Mouse (Mus musculus) induced T-regulatory cell, adult 2 months (primary cell): ENCODE data around the gene Gm37240.

ENCODE experiments used
- DNase-seq: peaks from one replicate; pipeline ENCODE4 v3.0.0-alpha.2; 2012; ENCODE audit warnings: low read depth

Gene Gm37240

DNA sequence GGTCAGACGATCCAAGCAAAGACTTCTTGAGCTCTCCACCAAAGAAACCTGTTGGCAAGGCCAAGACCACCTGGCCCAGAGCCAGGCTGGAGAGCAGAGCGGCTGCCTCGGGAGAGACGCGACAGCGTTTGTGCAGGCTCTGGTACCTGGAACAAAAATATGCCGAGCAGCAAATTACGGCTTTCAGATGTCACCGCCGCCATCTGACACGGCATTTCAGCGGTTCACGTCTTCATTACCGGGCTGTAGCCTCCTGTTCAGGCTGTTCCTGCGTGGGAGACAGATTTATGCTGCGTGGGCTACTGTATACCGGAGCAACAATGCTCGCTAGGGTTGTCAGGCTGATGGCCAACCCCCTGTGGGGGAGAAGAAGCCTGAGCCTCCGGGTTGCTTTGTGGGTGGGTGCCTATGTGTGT, 700.6 kb downstream of the Gm37240 start:
- no peak for DNase-seq

- no peak for DNase-seq
Measured at GRCm38 (mm10) chr3:85185827-85186226, 701.5 kb downstream of the Gm37240 start.

- DNase-seq, result no peak
Measured at GRCm38 (mm10) chr3:85184916-85185315, 702.4 kb downstream of the Gm37240 start.

- no peak for DNase-seq
Measured at GRCm38 (mm10) chr3:85184151-85184550, 703.2 kb downstream of the Gm37240 start.

DNA sequence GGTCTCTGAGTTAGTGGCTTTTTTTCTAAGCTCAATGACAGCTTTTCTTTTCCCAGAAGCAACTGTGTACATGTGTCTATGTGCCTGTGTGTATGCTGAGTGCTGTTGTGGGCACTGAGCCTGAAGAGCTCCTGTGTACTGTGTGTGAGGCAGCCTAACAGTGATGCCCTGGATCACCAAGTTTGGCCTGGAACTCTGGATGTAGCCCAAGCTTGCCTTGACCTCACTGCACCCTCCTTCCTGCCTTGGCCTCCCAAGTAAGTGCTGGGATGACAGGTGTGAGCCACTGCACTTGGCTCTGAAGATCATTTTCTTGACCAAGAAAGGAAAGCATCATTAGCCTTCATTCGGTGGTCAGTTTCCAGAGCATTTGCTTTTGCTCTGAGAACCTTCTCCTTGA, 710.6 kb downstream of the Gm37240 start:
- no peak for DNase-seq

DNA sequence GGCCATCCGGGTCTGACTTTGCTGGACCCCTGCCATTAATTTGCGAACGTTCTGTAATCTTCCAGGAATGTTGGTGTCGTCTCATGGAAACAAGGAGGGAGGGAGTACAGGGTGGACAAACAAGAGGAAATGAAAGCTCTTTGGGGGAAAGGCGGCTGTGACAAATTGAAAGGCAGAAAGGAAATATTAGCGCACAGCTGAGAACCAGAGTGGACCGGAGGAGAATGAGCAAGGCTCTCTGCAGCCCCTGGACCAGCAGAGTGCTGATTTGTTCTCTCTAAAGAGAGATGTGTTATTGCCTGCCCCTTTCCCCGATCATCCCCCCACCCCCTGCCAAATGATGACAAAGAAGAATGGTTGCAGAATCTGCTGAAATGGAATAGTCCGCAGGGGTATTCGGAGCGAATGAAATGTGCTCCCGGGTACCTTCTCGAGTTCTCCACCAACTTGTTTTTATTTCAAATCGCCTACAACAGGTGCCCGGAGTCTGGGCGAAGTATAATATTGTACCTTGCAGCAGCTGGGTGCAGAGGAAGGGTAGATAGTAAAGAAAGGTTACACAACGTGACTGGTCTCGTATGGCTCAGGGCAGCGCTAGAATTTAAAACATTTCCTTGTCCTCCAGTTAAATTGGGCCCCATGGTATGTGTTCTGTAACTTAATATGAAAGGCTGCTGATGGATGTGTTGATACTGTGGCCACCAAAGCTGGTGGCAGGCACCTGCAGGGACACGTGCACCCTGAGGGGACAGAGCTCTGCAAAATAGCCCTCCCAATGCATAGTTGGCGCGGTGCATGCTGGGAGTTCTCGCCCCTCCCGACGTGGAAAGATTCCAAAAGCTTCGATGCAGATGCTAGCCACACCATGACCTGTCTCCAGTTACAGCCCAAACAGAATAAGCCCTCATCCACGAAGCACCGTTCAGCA, 712.5 kb downstream of the Gm37240 start:
- no peak for DNase-seq

DNA sequence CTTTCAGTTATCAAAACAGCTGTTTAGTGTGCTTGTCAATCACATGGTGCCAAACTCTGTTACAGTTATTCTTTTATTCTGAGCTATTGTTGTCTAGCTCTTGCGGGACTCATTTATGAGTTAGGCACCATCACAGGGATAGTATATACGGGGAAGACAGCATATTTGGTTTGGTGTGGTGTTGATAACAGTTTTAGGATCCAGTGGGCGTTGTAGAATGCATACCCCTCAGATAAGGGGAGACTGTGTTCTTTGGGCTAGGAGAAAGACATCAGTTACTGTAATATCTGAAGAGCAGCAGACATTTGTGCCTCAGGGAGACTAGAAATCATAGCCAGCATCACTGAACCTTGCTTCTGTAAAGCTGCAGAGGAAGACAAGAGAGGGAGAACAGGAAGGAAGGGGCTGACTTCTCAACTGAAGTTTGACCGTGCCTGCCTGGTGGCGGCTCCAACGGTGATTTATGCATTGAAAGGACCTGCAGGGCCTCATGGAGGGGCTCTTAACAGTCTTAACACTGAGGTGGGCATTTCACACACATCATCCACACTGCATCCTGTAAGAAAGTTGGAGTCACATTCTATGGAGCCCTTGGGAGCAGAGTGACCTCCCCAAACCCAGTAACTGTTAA, 713.8 kb downstream of the Gm37240 start:
- DNase-seq, result no peak

DNA sequence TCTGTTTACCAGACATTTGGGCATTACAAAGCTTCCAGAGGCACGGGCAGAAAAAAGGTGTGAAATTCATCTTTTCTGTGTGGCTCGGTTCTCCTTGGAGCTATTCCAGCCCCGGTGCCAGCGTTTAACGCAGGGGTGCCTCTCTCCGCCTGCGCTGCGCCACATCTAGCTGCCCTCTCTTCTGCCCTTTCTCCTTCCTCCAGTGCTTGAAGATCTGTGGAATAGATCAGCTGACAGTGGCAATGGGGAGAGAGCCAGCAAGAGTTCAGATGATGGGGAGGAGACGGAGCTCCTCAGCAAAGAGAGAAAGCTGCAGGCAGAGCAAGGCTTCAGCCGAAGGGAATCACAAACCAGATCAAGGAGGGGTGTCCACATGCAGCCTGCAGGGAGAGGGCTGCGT, 714.8 kb downstream of the Gm37240 start:
- no peak for DNase-seq

DNA sequence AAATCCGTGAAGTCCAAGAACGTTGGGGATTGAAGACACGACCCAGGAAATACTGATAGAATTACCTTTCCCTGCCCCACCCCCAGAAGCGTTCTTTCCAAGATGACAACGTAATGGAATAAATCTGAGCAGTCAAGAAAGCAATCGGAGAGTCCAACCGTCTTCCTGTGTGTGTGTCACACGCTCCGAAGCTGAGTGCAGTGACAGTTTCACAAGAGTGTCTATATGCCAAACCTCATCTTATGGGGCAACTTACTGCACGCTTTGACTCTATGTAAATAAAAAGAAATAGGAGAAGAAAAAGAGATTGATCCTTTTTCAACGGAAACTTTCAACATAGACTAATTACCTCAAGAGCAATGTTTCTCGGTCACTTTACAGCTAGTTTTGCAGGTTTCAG, 715.2 kb downstream of the Gm37240 start:
- DNase-seq, result no peak

DNA sequence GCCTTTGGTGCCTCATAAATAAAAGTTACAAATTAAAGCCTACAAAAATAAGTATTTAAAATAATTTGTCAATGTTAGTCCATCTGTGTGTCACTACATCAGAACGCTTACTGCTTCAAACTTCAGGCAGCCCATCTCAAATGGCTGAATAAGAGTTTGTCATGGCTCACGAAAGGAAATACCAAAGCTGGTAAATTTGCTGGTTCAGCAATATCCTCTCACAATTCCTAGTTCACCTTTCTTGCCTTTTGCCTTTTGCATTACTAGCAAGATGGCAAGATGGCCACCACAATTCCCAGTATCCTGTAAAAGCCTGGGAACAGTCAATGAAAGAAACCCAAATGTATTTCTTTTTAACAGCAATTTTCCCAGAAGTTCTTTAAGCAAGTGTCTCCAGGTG, 718.5 kb downstream of the Gm37240 start:
- DNase-seq, result no peak

DNA sequence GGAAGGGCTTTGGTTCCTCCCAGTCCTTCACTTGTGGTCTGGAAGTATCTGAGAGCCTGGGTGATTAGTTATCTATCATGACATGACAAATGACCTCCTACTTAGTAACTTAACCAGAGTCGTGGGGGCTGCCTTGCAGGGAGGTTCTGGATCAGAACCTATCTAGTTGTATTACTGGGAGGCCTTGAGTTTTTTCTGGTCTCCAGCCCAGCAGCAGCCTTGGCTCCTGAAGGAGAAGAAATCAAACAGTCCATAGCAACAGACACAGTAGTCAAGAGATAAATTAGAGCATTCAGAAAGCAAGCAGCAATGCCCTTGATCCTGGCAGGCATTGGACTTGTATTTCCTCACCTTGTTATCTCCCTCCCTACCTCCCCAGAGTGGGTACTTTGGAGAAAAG, 722.4 kb downstream of the Gm37240 start:
- no peak for DNase-seq

GRCm38 (mm10) chr3:85163396-85163795, 723.9 kb downstream of the Gm37240 start:
- DNase-seq, result no peak

- no peak for DNase-seq
Measured at GRCm38 (mm10) chr3:85162430-85162829, 724.9 kb downstream of the Gm37240 start.

GRCm38 (mm10) chr3:85160816-85161215, 726.5 kb downstream of the Gm37240 start:
- no peak for DNase-seq

DNA sequence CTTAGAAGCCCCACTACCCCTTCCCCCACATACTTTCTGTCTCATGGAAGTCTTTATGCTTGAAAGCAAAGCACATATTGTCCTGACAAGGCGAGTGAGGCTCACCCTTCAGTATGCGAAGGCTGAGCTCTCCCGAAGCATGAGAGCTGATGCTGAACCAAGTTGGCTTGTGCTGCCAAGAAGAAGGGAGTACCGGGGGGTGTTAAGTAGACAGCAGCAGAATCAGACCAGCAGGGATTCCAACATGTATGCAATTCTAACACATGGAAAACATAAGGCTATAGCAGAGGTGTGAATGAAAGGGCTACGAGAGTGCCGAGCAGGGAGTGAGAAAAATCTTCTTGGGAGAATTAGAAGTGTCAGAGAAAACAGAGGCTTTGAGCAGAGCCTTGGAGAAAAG, 727.7 kb downstream of the Gm37240 start:
- no peak for DNase-seq

GRCm38 (mm10) chr3:85148816-85149215, 738.5 kb downstream of the Gm37240 start:
- DNase-seq, result no peak

DNA sequence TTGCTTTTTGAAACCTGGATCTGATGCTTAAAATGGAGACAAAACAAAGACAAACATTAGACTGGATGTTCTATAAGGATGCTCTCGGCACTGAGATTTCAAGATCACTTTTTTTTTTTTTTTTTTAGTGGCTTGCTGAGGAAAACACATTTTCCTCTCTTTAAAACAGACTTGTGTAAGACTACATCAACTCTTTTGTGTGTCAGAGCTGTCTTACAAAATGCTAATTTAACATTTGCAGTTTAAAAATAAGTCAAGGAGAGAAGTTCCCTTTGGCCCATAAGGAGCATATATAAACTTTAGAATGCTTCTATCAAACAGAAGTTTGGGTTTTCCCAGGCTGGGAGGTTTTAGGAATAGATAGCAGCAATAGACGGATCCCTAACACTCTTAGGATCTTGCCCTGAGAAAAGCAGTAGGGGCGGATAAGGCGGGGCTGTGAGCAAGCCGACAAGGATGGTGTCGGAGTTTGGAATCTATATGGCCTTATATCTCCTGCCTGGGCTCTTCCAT, 739.2 kb downstream of the Gm37240 start:
- no peak for DNase-seq

DNA sequence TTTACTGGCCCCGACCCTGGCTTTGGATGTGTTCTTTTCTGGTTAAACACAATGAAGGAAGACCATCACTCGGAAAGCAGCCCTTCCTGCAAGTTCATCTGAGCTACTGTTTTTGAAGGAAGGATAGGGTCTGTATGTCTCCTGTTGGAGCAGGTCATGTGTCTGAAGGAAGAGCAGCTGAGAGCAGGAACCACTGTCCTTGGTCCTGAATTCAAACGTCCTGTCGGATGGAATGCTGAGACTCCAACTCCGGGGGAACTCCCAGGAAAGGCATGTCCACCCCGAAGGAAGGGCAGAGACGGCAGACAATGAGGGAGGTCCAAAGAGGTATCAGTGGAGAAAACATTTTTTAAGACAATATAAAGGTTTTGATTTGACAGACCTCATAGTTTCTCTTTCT, 741.8 kb downstream of the Gm37240 start:
- DNase-seq, result no peak

DNA sequence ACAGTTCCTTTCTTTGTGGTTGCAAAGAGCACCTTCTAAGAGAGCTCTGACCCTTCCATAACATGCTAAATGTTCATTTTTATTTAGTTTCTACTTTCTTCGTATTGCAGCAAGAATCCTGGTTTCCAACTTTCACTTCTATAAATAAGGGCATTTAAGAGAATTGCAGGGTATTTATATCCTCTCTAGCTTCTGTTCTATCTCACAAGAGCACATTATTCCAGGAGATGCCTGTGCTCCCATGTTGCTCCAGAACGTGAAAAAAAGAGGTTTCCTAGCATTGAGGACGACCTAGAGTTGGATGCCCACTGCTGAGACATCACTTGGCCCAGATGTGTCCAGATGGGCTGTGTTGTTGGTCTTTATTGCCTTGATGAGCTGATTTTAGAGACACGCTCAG, 742.2 kb downstream of the Gm37240 start:
- DNase-seq, result no peak

GRCm38 (mm10) chr3:85144425-85144824, 742.9 kb downstream of the Gm37240 start:
- DNase-seq, result no peak

- DNase-seq, result no peak
Measured at GRCm38 (mm10) chr3:85140488-85140887, 746.8 kb downstream of the Gm37240 start.

- DNase-seq, result no peak
Measured at GRCm38 (mm10) chr3:85138407-85138806, 748.9 kb downstream of the Gm37240 start.

GRCm38 (mm10) chr3:85133561-85133960, 753.8 kb downstream of the Gm37240 start:
- DNase-seq, result no peak
